Mouse (Mus musculus): Measurements from ENCODE around the gene Tnfsf10. TPM values are rescaled to one million over a fixed set of nuclear protein-coding genes. Genes with fewer than 3 reads are reported as not detected.
"Not testable (repeated sequence)": the region's sequence is repeated elsewhere in the genome, so short reads cannot be mapped to it uniquely, and the experiment has no call there.

Gene Tnfsf10
- polyA plus RNA-seq, 1 experiment from 2014 or later = 0.62 TPM

- H3K9ac ChIP-seq (ENCODE audit: low read length) = peak overlapping the region; percentile 46; the same call in 1 of the 2 replicates
- H3K4me1 ChIP-seq (ENCODE audit: control insufficient read depth, insufficient read depth, low read length) = peaks cover 14% of the 10 kb centered on the region
- no peaks in the 10 kb centered on the region for H3K9me3 ChIP-seq (replicated peaks; ENCODE audit: control insufficient read depth, low read length)
- ATAC-seq (ENCODE audit: insufficient read depth, low FRiP score) = peak; percentile 54; the same call in 1 of the 2 replicates
- H3K27me3 ChIP-seq (ENCODE audit: control insufficient read depth, insufficient read depth, low read length) = no peaks in the 10 kb centered on the region
- H3K27ac ChIP-seq (ENCODE audit: low read length) = peak overlapping the region; percentile 70
- H3K4me2 ChIP-seq (ENCODE audit: low read depth, low read length) = peak overlapping the region; percentile 53
- H3K4me3 ChIP-seq (replicated peaks; ENCODE audit: low read length) = peak overlapping the region; percentile 38
- no peaks in the 10 kb centered on the region for H3K36me3 ChIP-seq (ENCODE audit: control insufficient read depth, insufficient read depth, low read length)
- WGBS = 3% methylated on average over 27 of the region's 27 CpGs
Measured at GRCm38 (mm10) chr3:27283071-27283713, 33.6 kb upstream of the Tnfsf10 start.

- Histone ChIP-seq H3K9ac (ENCODE audit: low read length) (0 out of 2 replicates have a peak overlapping the region, but pooled peaks have one; percentile 46), H3K4me3 (replicated peaks; ENCODE audit: low read length) (no peak overlapping the region), H3K4me2 (ENCODE audit: low read depth, low read length) (peak overlapping the region; percentile 53), H3K27me3 (ENCODE audit: control insufficient read depth, insufficient read depth, low read length) (no peaks in the 10 kb centered on the region), H3K9me3 (replicated peaks; ENCODE audit: control insufficient read depth, low read length) (no peaks in the 10 kb centered on the region), H3K27ac (ENCODE audit: low read length) (peak overlapping the region; percentile 70), H3K36me3 (ENCODE audit: control insufficient read depth, insufficient read depth, low read length) (no peaks in the 10 kb centered on the region), H3K4me1 (ENCODE audit: control insufficient read depth, insufficient read depth, low read length) (peaks cover 14% of the 10 kb centered on the region)
- no peak for ATAC-seq (ENCODE audit: insufficient read depth, low FRiP score)
- WGBS = 52% methylated on average over 7 of the region's 7 CpGs
Measured at GRCm38 (mm10) chr3:27283796-27284195, 33.0 kb upstream of the Tnfsf10 start.

GRCm38 (mm10) chr3:27284227-27284626 lies 32.6 kb upstream of the Tnfsf10 start:
- Histone ChIP-seq H3K9me3 (replicated peaks; ENCODE audit: control insufficient read depth, low read length) (no peaks in the 10 kb centered on the region), H3K27ac (ENCODE audit: low read length) (no peak overlapping the region), H3K4me1 (ENCODE audit: control insufficient read depth, insufficient read depth, low read length) (peaks cover 14% of the 10 kb centered on the region), H3K27me3 (ENCODE audit: control insufficient read depth, insufficient read depth, low read length) (no peaks in the 10 kb centered on the region), H3K4me2 (ENCODE audit: low read depth, low read length) (no peak overlapping the region), H3K4me3 (replicated peaks; ENCODE audit: low read length) (no peak overlapping the region), H3K9ac (ENCODE audit: low read length) (no peak overlapping the region), H3K36me3 (ENCODE audit: control insufficient read depth, insufficient read depth, low read length) (no peaks in the 10 kb centered on the region)
- 92% methylated on average over 5 of the region's 5 CpGs for WGBS
- no peak for ATAC-seq (ENCODE audit: insufficient read depth, low FRiP score)

- no peak overlapping the region for H3K4me2 ChIP-seq (ENCODE audit: low read depth, low read length)
- H3K27ac ChIP-seq (ENCODE audit: low read length) = no peak overlapping the region
- no peaks in the 10 kb centered on the region for H3K36me3 ChIP-seq (ENCODE audit: control insufficient read depth, insufficient read depth, low read length)
- no peak for ATAC-seq (ENCODE audit: insufficient read depth, low FRiP score)
- no peaks in the 10 kb centered on the region for H3K27me3 ChIP-seq (ENCODE audit: control insufficient read depth, insufficient read depth, low read length)
- H3K4me3 ChIP-seq (replicated peaks; ENCODE audit: low read length) = no peak overlapping the region
- H3K4me1 ChIP-seq (ENCODE audit: control insufficient read depth, insufficient read depth, low read length) = peaks cover 14% of the 10 kb centered on the region
- no peaks in the 10 kb centered on the region for H3K9me3 ChIP-seq (replicated peaks; ENCODE audit: control insufficient read depth, low read length)
- WGBS = 57% methylated on average over 9 of the region's 9 CpGs
- H3K9ac ChIP-seq (ENCODE audit: low read length) = no peak overlapping the region
Measured at GRCm38 (mm10) chr3:27285072-27285471, 31.8 kb upstream of the Tnfsf10 start.

GRCm38 (mm10) chr3:27288301-27288700 lies 28.5 kb upstream of the Tnfsf10 start:
- H3K4me3 ChIP-seq (replicated peaks; ENCODE audit: low read length) = no peak overlapping the region
- no peaks in the 10 kb centered on the region for H3K36me3 ChIP-seq (ENCODE audit: control insufficient read depth, insufficient read depth, low read length)
- 56% methylated on average over 2 of the region's 2 CpGs for WGBS
- ATAC-seq (ENCODE audit: insufficient read depth, low FRiP score) = no peak
- H3K4me1 ChIP-seq (ENCODE audit: control insufficient read depth, insufficient read depth, low read length) = peaks cover 4% of the 10 kb centered on the region
- H3K4me2 ChIP-seq (ENCODE audit: low read depth, low read length) = no peak overlapping the region
- H3K9me3 ChIP-seq (replicated peaks; ENCODE audit: control insufficient read depth, low read length) = no peaks in the 10 kb centered on the region
- H3K9ac ChIP-seq (ENCODE audit: low read length) = no peak overlapping the region
- H3K27ac ChIP-seq (ENCODE audit: low read length) = no peak overlapping the region
- no peaks in the 10 kb centered on the region for H3K27me3 ChIP-seq (ENCODE audit: control insufficient read depth, insufficient read depth, low read length)

- no peak overlapping the region for H3K27ac ChIP-seq (ENCODE audit: low read length)
- H3K36me3 ChIP-seq (ENCODE audit: control insufficient read depth, insufficient read depth, low read length) = no peaks in the 10 kb centered on the region
Measured at GRCm38 (mm10) chr3:27288909-27289308, 27.9 kb upstream of the Tnfsf10 start.

GRCm38 (mm10) chr3:27290285-27290684 lies 26.5 kb upstream of the Tnfsf10 start:
- H3K9ac ChIP-seq (ENCODE audit: low read length) = no peak overlapping the region
- no peaks in the 10 kb centered on the region for H3K9me3 ChIP-seq (replicated peaks; ENCODE audit: control insufficient read depth, low read length)
- H3K27ac ChIP-seq (ENCODE audit: low read length) = no peak overlapping the region
- no peaks in the 10 kb centered on the region for H3K36me3 ChIP-seq (ENCODE audit: control insufficient read depth, insufficient read depth, low read length)
- no peak overlapping the region for H3K4me3 ChIP-seq (replicated peaks; ENCODE audit: low read length)
- no peaks in the 10 kb centered on the region; the same call in 1 of the 2 replicates for H3K4me1 ChIP-seq (ENCODE audit: control insufficient read depth, insufficient read depth, low read length)
- H3K27me3 ChIP-seq (ENCODE audit: control insufficient read depth, insufficient read depth, low read length) = no peaks in the 10 kb centered on the region
- ATAC-seq (ENCODE audit: insufficient read depth, low FRiP score) = no peak
- H3K4me2 ChIP-seq (ENCODE audit: low read depth, low read length) = no peak overlapping the region
- 90% methylated on average over 5 of the region's 5 CpGs for WGBS

More at GRCm38 (mm10) chr3:27288909-27289308, 27.9 kb upstream of the Tnfsf10 start:
- Histone ChIP-seq H3K4me1 (ENCODE audit: control insufficient read depth, insufficient read depth, low read length) (no peaks in the 10 kb centered on the region; the same call in 1 of the 2 replicates), H3K4me2 (ENCODE audit: low read depth, low read length) (no peak overlapping the region), H3K27me3 (ENCODE audit: control insufficient read depth, insufficient read depth, low read length) (no peaks in the 10 kb centered on the region), H3K9ac (ENCODE audit: low read length) (no peak overlapping the region), H3K4me3 (replicated peaks; ENCODE audit: low read length) (no peak overlapping the region), H3K9me3 (replicated peaks; ENCODE audit: control insufficient read depth, low read length) (no peaks in the 10 kb centered on the region)
- peak; percentile 59; the same call in 1 of the 2 replicates for ATAC-seq (ENCODE audit: insufficient read depth, low FRiP score)
- 30% methylated on average over 8 of the region's 8 CpGs for WGBS

- not testable (repeated sequence) for H3K9me3 ChIP-seq (replicated peaks; ENCODE audit: control insufficient read depth, low read length); H3K36me3 ChIP-seq (ENCODE audit: control insufficient read depth, insufficient read depth, low read length); H3K27ac ChIP-seq (ENCODE audit: low read length); H3K27me3 ChIP-seq (ENCODE audit: control insufficient read depth, insufficient read depth, low read length); H3K4me2 ChIP-seq (ENCODE audit: low read depth, low read length); H3K4me1 ChIP-seq (ENCODE audit: control insufficient read depth, insufficient read depth, low read length); ATAC-seq (ENCODE audit: insufficient read depth, low FRiP score); H3K4me3 ChIP-seq (replicated peaks; ENCODE audit: low read length); H3K9ac ChIP-seq (ENCODE audit: low read length)
- 85% methylated on average over 5 of the region's 5 CpGs for WGBS
Measured at GRCm38 (mm10) chr3:27290945-27291344, 25.9 kb upstream of the Tnfsf10 start.

GRCm38 (mm10) chr3:27291411-27291810 lies 25.4 kb upstream of the Tnfsf10 start:
- not testable (repeated sequence) for H3K27me3 ChIP-seq (ENCODE audit: control insufficient read depth, insufficient read depth, low read length); H3K36me3 ChIP-seq (ENCODE audit: control insufficient read depth, insufficient read depth, low read length); H3K4me2 ChIP-seq (ENCODE audit: low read depth, low read length); H3K27ac ChIP-seq (ENCODE audit: low read length); ATAC-seq (ENCODE audit: insufficient read depth, low FRiP score); H3K4me1 ChIP-seq (ENCODE audit: control insufficient read depth, insufficient read depth, low read length); H3K9ac ChIP-seq (ENCODE audit: low read length); H3K9me3 ChIP-seq (replicated peaks; ENCODE audit: control insufficient read depth, low read length); H3K4me3 ChIP-seq (replicated peaks; ENCODE audit: low read length)
- WGBS = 85% methylated on average over 4 of the region's 4 CpGs

Measured in stomach, embryonic 16.5 days (tissue).